Mouse (Mus musculus) ovary, adult 18-20 months (tissue): ENCODE data around the gene Cby1.
A peak's percentile ranks its signal among the peaks of the same experiment; 100 is the strongest.
"Not testable (repeated sequence)": the region's sequence is repeated elsewhere in the genome, so short reads cannot be mapped to it uniquely, and the experiment has no call there.

Source experiments
- DNase-seq: peaks from one replicate; pipeline ENCODE4 v3.0.0; 2022; ENCODE audit warnings: low spot score, mixed read lengths

The Cby1 gene

DNA sequence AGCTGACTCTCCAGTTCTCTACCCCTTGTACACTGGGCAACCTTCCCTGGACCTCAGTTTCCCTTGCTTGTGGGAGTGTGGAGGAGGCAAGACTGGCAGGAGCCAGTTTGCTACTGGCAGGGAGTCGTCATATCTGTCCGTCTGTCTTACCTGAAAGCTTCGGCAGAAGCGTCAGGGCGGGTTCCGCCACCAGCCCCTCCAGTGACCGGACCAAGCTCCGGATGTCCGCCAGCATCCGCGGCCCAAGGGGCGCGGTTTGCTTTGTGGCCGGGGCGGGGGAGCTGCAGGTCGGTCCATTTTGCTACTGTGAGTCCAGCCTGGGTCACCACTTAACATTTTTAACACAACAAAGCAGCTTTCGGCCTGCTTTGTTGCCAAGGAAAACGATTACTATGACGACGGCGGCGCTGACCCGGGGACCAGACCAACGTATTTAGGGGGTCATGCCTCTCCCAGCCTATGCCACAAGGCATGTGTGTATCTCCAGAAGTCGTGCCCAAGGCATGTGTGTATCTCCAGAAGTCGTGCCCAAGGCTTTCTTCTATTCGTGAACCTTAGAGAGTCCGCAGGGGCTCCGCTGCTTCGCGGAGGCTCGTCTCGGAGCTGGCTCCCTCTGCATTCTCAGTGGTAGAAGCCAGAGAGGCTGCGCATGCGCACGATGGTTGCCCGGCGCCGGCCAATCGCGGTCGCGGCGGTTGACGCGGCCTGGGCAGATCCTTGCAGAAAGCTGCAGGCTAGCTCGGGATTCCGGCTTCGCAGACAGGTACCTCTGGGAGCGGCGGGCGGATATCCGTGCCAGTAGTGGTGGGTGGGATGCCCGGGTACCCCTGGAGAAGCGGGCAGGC is at the start of gene Cby1, which contains the start of gene Fam227a:
Gene Cby1, plus strand, starts transcription at position 669 of the 845 bp plus-strand sequence.
Gene Fam227a, minus strand, starts transcription at position 426 of the 845 bp plus-strand sequence.
- peak; percentile 87 for DNase-seq

DNA sequence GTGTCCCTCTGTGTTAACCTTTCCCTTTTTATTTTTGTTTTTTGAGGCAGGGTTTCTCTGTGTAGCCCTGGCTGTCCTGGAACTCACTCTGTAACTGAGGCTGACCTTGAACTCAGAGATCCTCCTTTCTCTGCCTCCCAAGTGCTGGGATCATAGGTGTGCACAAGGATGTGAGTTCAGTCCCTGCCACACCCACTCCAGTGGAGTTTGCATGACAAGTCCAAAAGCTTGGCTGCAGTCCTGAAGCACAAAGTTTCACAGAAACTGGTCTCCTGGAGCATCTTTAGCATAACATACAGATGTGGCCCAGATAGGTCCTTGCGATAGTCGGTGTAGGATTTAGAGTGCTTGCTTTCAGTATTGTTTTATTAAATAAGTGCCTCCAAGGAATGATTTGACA is 49.8 kb upstream of the Cby1 start:
- DNase-seq, result no peak

DNA sequence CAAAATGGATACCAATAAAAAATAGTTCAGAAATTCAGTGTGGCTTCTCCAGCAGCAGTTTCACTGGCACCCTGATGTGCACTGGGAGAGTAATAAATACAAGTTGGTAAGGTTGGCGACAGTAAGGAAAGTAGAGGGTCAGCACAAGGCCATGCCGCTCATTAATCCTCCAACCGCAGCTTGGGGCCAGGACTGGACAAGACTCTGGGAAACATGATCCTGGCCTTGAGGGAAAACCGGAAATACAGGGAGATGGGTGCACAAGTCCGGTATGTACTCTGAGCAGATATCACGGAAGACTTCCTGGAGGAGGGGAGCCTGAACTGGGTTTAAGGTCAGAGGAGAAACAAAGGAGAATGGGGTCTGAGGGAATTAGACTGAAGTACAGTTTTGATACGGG is 43.5 kb upstream of the Cby1 start:
- DNase-seq, result no peak

DNA sequence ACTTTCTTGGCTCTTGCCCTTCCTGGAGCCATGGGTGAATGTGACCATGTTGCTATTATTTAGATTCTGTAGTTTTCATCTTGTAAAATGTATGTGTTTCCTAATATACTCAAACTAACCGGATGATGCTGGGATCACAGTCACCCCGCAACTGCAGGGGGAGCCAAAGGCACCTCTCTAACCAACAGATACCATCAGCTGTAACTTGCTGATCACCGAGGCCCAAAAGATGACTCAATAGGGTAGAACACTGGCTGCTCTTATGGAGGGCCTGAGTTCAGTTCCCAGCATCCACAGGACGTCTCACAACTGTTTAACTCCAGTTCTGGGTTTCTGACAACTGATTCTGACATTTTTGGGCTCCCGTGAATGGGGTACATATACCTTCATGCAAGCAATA is 42.3 kb upstream of the Cby1 start:
- no peak for DNase-seq

DNA sequence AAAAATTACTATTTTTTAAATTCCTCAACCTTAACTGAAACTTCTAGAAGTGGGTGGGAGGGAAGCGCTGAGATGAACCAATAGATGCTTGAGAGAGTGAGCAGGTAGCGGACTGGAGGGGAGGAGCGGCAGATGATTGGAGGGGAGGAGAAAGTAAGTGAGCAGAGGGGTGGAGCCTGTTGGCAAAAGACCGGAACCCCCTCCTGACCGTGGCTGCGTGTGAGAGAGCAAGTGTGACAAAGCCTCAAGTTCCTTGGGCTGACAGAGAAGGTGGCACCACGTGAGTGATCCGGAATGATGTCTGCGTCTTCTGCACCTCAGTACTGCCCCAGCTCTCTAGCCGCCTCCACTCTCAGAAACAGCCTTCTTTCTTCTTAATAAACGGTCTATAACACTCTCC is 41.9 kb upstream of the Cby1 start:
- no peak for DNase-seq

DNA sequence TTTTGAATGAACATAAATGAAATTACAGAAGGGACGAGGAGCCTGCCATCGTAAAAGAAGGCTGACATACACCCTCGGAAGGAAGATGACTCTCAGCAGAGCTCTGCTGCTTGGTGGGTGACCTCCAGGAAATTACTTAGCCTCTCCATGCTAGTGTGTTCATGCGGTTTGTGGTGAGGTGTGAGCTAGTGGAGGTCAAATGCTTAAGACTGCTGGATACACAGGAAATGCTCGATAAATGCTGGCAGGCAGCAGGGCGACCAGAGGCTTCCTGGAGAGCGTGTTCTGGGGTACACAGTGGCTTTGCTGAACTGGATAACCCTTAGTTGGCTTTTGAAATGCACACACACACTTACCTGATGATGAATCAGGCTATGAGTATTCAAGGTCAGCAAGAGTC is 40.5 kb upstream of the Cby1 start:
- no peak for DNase-seq

DNA sequence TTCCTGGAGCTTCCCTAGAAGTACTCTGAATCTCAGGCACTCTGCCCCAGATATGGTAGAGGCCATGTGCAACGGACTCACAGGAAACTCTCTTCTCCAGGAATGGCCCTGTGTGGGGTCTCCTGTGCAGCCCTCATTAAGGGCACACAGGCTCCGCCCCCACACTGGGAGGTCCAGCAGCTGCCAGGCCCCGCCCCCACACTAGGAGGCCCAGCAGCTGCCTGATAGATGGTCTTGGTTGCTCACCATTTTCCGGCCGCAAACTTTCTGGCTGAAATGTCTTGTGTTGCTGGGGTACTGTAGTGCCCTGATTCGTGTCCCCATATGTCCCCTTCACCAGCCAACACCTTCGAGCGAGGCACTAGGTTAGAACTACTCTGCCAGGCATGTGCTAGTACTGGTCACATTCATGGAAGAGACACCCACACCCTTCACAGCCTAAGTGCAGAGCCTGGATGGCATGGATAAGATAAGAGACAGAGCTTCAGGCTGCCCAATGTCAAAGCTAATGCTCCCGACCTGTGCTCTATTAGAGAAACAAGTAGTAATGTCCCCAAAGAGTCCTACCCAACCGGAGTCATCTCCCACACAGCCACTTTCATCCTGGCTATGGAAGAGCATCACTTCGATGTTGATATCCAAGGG is 39.1 kb upstream of the Cby1 start:
- no peak for DNase-seq

DNA sequence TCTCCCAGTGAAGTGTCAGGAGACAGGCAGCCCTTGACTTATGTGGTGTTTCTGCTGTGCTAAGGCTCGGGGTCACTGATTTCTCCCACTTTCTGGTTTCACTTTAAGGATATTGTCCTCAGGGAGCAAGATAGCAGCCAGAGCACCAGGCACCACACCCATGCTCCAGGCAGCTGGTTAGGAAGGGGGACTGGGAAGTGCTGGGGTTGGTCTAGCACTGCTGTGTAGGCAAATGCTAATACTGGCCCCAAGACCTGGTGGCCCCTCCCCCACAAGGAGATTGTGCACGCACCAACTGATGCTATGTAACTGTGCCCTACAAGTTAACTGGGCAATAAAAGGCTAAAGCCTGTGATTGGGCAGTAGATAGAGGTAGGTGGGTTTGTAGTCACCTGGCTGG is 28.5 kb upstream of the Cby1 start:
- DNase-seq, result no peak

DNA sequence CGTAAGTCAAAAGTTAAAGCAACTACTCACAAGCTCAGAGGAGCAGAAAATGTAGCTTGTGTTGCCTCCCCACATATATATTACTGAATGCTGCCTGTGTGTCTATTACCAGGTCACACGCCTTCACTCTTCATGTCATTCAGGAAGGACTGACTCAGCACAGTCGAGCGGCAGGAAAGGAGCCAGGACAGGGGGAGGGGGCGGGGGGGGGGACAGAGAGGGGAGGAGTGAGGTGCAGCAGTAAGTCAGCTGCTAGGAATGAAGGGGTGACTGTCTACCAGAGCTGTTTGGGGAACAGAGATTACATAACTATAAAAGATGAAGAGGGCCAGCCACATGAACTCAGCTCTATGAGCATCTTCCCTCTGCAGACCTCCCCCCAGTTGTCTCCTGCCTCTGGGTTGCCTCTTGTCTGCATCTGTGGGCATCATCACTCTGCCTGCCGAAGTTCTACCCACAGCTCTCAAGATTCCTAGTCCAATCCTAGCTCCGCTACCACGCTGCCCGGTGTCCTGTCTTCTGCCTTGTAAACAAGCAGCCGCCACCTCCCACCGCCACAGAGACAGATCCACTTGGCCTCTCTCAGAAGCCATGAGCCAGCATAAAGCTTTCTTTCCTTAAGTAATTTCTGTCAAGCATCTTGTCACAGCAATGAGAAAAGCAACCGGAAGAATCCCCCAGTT is 17.7 kb upstream of the Cby1 start:
- DNase-seq, result no peak

DNA sequence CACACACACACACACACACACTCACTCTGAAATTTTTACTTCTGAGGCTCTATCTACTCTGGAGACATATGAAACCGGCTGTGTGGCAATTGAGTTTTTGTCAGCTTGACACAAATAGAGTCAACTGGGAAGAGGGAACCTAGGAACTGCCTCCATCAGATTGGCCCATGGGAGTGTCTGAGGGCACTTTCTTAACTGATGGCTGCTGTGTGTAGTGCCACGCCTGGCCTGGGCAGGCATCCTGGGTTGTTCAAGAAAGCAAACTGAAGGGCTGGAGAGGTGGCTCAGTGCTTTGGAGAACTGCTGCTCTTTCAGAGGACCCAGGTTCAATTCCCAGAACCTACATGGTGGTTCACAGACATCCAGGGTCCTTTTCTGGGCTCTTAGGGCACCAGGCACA is 13.5 kb upstream of the Cby1 start:
- DNase-seq, result no peak

DNA sequence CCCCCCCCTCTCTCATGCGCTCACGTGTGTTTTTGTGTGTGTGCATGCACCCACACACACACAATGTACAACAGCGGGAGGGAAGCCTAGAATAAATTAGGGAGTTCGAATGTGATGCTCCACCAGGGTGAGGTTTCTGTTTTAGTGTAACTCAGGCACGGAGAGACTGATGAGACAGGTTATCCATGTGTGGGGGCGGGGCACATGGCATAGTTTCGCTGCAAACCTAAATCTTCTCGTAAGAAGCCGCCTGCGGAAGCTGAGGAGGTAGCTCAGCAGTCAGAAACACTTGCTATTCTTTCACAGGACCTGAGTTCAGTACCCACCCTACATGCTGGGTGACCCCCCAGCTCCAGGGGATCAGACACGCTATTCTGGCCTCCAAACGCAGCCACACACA is 10.9 kb upstream of the Cby1 start:
- no peak for DNase-seq

DNA sequence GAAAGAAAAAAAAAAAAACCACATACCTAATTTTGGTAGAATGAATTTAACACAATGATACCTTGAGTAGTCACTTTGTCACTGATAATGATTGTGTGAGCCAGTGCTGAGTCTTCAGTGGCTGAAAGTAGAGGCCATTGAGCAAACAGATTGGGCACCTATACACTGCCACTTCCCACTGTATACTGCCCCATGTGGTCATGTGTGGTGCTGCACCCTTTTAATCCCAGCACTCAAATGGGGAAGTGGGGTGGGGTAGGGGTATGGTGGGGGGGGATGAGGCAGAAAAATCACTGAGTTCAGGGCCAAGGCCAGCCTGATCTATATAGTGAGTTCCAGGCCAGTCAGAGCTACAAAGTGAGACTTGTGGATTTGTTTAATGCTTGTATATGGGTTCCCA is 8.4 kb upstream of the Cby1 start:
- no peak for DNase-seq

DNA sequence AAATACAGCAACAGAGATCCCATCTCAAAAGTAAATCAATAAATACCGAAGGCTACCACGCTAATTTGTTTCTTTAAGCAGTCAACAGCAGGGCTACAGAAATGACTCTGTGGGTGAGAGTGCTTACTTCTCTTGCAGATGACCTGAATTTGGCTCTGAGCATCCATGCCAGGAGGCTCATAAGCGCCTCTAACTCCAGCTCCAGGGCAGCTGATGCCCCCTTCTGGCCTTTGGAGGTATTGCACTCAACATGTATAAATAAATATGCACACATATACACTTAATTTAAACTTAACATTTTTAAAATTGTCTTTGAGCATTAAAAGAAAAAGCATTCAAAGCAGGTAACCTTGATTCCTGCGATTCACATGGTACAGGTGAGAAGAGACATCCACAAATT is 7.5 kb upstream of the Cby1 start:
- DNase-seq, result no peak

DNA sequence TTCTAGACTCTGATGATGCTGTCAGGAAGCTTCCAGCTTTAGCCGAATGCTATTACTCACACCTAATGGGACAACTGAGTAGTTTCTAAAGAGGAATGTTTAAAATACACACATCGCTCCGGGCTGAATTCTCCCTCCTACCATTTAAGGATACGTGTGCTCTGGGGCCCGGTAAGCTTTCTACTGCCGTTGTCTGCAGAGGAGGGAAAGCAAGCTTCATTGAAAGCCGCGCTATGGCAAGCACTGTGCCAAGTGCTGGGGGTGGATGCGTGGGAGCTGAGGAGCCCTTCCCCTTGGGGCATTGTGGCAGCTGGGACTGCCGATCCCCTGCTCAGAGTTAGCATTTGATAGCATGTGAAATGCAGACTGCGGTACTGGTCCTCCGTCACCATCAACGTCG is 2.5 kb upstream of the Cby1 start:
- DNase-seq, result no peak

DNA sequence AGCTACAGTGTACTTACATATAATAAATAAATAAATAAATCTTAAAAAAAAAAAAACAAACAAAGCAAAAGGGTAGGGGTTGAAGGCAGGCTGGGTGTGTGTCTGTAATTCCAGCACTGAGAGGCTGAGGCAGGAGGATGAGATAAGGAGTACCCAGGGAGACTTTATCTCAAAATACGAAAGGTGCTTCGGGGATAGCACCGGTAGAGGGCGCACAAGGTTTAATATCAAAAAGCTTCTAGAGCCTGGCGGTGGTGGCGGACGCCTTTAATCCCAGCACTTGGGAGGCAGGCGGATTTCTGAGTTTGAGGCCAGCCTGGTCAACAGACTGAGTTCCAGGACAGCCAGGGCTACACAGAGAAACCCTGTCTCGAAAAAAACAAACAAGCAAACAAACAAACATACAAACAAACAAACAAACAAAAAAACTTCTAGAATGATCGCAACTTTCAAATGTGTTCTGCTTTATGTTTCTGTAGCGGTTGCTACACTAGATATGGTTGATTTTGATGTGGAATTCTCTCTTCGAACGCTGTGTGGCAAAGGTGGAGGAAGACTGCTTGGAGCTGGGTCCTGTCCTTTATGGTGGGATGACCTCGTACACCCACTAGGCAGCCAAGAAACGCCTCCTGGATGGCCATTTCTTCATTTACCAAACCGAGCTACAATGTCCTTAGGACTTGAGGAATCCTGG is 1.0 kb upstream of the Cby1 start:
- DNase-seq, result peak; percentile 48

DNA sequence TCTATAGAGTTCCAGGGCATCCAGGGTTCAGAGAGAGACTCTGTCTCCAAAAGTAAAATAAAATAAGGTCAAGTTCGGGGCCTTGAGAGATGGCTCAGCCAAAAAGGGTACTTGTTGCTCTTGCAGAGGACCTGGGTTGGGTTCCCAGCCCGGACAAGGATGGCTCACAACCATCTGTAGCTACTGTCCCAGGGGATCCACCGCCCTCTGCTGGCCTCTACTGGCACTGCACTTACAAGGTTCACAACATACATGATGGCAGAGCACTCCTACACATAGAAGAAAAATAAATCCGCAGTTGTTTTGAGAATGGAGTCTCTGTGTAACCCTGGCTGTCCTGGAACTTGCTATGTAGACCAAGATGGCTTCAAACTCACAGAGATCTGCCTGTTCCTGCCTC is 2.9 kb downstream of the Cby1 start:
- DNase-seq, result no peak

DNA sequence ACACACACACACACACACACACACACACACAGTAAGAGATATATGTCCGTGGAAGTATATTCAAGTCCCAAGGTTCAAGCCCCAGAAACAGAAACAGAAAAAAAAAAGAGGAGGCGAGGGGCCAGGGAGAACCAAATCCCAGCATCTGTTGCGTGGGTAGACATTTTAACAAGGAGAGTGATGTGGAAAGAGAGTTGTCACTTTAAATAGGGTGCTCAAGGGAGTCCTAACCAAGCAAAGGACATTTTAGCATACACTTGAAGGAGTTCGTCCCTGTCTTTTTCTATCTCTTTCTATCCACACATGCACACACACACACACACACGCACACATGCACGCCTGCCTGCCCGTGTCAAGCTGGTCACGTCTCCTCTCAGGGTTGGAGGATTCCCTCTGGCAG is 5.7 kb downstream of the Cby1 start:
- DNase-seq, result no peak

DNA sequence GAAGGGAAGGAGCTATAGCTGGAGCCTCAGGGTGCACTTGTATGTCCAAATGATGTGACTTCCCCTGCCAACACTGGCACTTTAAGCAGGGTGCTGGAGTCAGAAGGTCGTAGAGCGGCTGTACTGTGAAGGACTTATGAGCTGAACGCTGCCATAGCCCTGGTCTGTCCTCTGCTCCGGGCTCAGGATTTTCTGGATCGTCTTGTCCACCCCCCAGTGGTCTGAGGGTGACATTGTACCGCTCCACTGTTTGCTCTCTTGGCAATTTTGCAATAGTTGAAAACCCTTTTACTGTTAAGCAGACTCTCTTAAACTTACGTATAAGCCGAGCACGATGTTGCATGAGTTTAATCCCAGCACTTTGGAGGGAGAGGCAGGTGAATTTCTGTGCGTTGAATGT is 10.2 kb downstream of the Cby1 start:
- no peak for DNase-seq

DNA sequence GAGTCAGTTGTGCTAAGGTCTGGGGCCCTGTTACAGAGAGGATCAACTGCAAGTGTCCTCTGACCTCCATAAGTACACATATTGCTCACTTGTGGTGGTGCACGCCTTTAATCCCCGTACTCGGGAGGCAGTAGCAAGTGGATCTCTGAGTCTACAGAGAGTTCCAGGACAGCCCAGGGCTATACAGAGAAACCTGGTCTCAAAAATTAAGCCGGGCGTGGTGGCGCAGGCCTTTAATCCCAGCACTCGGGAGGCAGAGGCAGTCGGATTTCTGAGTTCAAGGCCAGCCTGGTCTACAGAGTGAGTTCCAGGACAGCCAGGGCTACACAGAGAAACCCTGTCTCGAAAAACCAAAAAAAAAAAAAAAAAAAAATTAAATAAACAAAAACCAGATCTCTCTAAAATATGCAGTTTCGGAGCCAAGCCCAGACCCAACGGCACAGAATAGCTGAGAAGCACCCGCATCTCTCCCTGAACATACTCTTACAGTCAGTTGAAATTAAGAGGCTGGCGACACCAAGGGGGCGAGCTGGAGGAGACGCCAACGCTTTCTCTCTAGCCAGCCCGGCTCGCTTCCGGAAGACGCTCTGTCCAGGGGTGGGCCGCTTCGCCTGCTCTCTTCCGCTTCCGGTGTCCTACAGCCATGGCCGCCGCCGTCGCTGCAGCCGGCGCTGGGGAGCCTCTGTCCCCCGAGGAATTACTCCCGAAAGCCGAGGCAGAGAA is 11.4 kb downstream of the Cby1 start, which contains the start of gene Tomm22:
Gene Tomm22, plus strand, starts transcription at position 613 of the 723 bp plus-strand sequence.
- DNase-seq, result peak; percentile 84

DNA sequence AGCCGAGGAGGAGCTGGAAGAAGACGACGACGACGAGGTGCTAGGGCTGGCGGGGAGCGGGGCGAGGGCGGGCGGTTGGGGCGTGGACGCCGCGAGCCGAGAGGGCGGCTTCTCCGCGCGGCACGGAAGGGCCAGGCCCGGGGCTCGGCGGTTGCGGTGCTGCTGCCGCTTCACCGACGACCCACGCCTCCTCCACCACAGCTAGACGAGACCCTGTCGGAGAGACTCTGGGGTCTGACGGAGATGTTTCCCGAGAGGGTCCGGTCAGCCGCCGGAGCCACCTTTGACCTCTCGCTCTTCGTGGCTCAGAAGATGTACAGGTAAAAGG is 11.9 kb downstream of the Cby1 start:
- no peak for DNase-seq

DNA sequence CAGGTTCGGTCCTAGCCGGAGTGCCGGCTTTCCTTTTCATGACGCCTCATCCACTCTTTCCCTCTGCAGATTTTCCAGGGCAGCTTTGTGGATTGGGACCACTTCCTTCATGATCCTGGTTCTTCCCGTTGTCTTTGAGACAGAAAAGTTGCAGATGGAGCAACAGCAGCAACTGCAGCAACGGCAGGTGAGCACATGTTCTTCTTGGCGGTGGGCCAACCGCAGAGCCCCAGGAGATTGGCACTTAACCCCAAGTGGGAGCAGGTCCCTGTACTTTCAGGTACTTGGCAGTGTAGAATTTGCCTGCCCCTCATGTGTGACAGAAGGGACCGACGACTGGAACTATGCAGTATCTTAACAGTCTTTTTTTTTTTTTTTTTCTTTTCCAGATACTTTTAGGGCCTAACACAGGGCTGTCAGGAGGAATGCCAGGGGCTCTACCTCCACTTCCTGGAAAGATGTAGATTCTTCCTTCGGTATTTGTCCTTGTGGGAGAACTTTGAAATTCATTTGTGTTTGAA is 12.9 kb downstream of the Cby1 start:
- not testable (repeated sequence) for DNase-seq

DNA sequence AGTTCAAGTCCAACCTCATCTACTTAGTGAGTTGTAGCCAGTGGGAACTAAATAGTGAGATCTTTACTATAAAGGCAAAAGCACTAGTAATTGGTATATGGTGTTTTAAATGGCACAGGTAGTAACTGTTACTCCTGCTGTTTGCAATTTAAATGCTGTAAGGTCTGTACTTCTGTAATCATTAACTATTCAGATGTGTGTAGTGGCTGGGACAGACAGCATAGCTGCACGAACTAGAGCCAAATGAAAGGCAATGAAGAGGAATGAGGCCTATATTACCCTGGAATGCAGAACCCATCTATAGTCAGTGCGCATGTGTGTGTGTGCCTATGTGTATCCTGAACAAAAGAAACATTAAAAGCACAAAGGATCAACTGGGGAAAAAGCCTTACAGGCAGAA is 18.9 kb downstream of the Cby1 start:
- DNase-seq, result no peak
